23 mouse cellular contexts compared by ENCODE assay signal in genomic region chr17:63973806-63974205, GRCm38 (mm10).
DNase-seq lines count a peak whose midpoint lies in the region; ATAC-seq and TF ChIP-seq lines count a peak whose summit lies in the region.
"Had no signal": no experiment of that assay in that cellular context is flagged by ENCODE, and none has a peak within 500 bp of the region (broad histone marks: within the 10 kb centered on the region; RNA-seq: fewer than 3 reads in every experiment).

No protein-coding gene starts in this region.

- no peak overlapping the region for H3K4me2 ChIP-seq in kidney, embryonic 15.5 days
- no peak overlapping the region for H3K4me2 ChIP-seq in liver, postnatal 0 days (ENCODE audit: low read depth, low read length)
- H3K4me2 ChIP-seq in forebrain, embryonic 15.5 days (replicated peaks), result no peak overlapping the region
- H3K4me2 ChIP-seq: forebrain, embryonic 12.5 days; heart, embryonic 15.5 days; midbrain, embryonic 12.5 days had no signal

- intact Hi-C loops in heart, postnatal 10 days (cut with DNase I), result no loop called here

- WGBS in kidney, embryonic 15.5 days, result 65% methylated on average over 5 of the region's 5 CpGs
- WGBS in liver, postnatal 0 days (ENCODE audit: insufficient replicate concordance), result 44% methylated on average over 5 of the region's 5 CpGs
- WGBS in forebrain, embryonic 15.5 days, result 70% methylated on average over 5 of the region's 5 CpGs

- no peak for TF ChIP-seq CTCF in liver, postnatal 0 days (IDR thresholded peaks at IDR 0.05; ENCODE audit: low read depth)

- no peak overlapping the region for H3K9ac ChIP-seq in kidney, embryonic 15.5 days
- no peak overlapping the region for H3K9ac ChIP-seq in liver, postnatal 0 days (replicated peaks)
- no peak overlapping the region for H3K9ac ChIP-seq in forebrain, embryonic 15.5 days (replicated peaks)
- H3K9ac ChIP-seq: forebrain, embryonic 12.5 days; heart, embryonic 15.5 days; midbrain, embryonic 12.5 days had no signal

- H3K36me3 ChIP-seq in kidney, embryonic 15.5 days, result peaks cover 3% of the 10 kb centered on the region; the same call in 1 of the 2 replicates
- H3K36me3 ChIP-seq in liver, postnatal 0 days (replicated peaks; ENCODE audit: insufficient read depth, low read length), result no peaks in the 10 kb centered on the region
- no peaks in the 10 kb centered on the region for H3K36me3 ChIP-seq in forebrain, embryonic 15.5 days
- H3K36me3 ChIP-seq: forebrain, embryonic 12.5 days; heart, embryonic 15.5 days; midbrain, embryonic 12.5 days had no signal

- H3K9me3 ChIP-seq in kidney, embryonic 15.5 days (replicated peaks), result no peaks in the 10 kb centered on the region
- no peaks in the 10 kb centered on the region for H3K9me3 ChIP-seq in liver, postnatal 0 days (ENCODE audit: low read length)
- no peaks in the 10 kb centered on the region for H3K9me3 ChIP-seq in forebrain, embryonic 15.5 days
- H3K9me3 ChIP-seq: forebrain, embryonic 12.5 days; heart, embryonic 15.5 days; midbrain, embryonic 12.5 days had no signal

- no peak for DNase-seq in kidney, adult 11 months
- peak; percentile 79 for DNase-seq in liver
- DNase-seq in liver, postnatal 0 days, result peak; percentile 25
- DNase-seq in heart, postnatal 10 days, result no peak
- DNase-seq in testis, postnatal 14 days (ENCODE audit: low spot score), result no peak
- DNase-seq: adrenal gland, postnatal 36 days; cerebellum, adult 2 months; gastrocnemius, postnatal 10 days; heart, adult 18-20 months; kidney, adult 8-10 months; kidney, postnatal 36 days; lung, adult 2 months; lung, postnatal 36 days; right cerebral cortex, postnatal 4 days; thymus, adult 18-20 months had no signal

- peak; percentile 58; the same call in 1 of the 2 replicates for ATAC-seq in kidney, embryonic 15.5 days (replicated peaks; ENCODE audit: low FRiP score)
- peak; percentile 83 for ATAC-seq in liver, postnatal 0 days
- no peak for ATAC-seq in forebrain, embryonic 15.5 days (replicated peaks)
- ATAC-seq: CD4-positive, CD25-positive, alpha-beta regulatory T cell, adult 4 months; hindbrain, embryonic 16.5 days had no signal

- H3K27ac ChIP-seq in kidney, embryonic 15.5 days, result no peak overlapping the region
- no peak overlapping the region for H3K27ac ChIP-seq in liver, postnatal 0 days (ENCODE audit: low read depth)
- no peak overlapping the region for H3K27ac ChIP-seq in forebrain, embryonic 15.5 days (replicated peaks)
- H3K27ac ChIP-seq: forebrain, embryonic 12.5 days; heart, embryonic 15.5 days; left cerebral cortex, adult 2 months; midbrain, embryonic 12.5 days had no signal

- peaks cover 4% of the 10 kb centered on the region; the same call in 1 of the 2 replicates for H3K4me1 ChIP-seq in kidney, embryonic 15.5 days
- peaks cover 12% of the 10 kb centered on the region; the same call in 1 of the 2 replicates for H3K4me1 ChIP-seq in liver, postnatal 0 days (ENCODE audit: insufficient read depth)
- H3K4me1 ChIP-seq in forebrain, embryonic 15.5 days, result 0 out of 2 replicates have a peak, but pooled peaks cover 3% of the 10 kb centered on the region
- H3K4me1 ChIP-seq: midbrain, embryonic 12.5 days had no signal

- H3K27me3 ChIP-seq in kidney, embryonic 15.5 days, result no peaks in the 10 kb centered on the region
- H3K27me3 ChIP-seq in liver, postnatal 0 days (ENCODE audit: insufficient read depth, low read length), result no peaks in the 10 kb centered on the region
- no peaks in the 10 kb centered on the region for H3K27me3 ChIP-seq in forebrain, embryonic 15.5 days
- H3K27me3 ChIP-seq: forebrain, embryonic 12.5 days; heart, embryonic 15.5 days; midbrain, embryonic 12.5 days had no signal

- H3K4me3 ChIP-seq in kidney, embryonic 15.5 days (replicated peaks), result no peak overlapping the region
- H3K4me3 ChIP-seq in liver, postnatal 0 days (ENCODE audit: low read depth, low read length), result no peak overlapping the region
- no peak overlapping the region for H3K4me3 ChIP-seq in forebrain, embryonic 15.5 days
- H3K4me3 ChIP-seq: forebrain, embryonic 12.5 days; heart, embryonic 15.5 days; left cerebral cortex, adult 2 months; midbrain, embryonic 12.5 days had no signal

- TF ChIP-seq EP300 in liver, postnatal 0 days (IDR thresholded peaks at IDR 0.05; ENCODE audit: low read depth), result 0 out of 2 replicates have a peak, but pooled peaks have one; percentile 30

Comparison
In these comparisons a context has a peak if more than half of its experiments do, and no peak if none do; other contexts are left out.
1. DNase-seq: peak in liver (single experiment) and liver, postnatal 0 days (single experiment); none in kidney, adult 11 months (single experiment), heart, postnatal 10 days (0 of 2) and testis, postnatal 14 days (single experiment).